Mouse (Mus musculus): ENCODE data around the gene Fmnl3. TPM values are rescaled to one million over a fixed set of nuclear protein-coding genes. Genes with fewer than 3 reads are reported as not detected.
A peak's percentile ranks its signal among the peaks of the same experiment; 100 is the strongest.

Fmnl3 gene
- polyA plus RNA-seq, 1 experiment = 8.2 TPM

DNA sequence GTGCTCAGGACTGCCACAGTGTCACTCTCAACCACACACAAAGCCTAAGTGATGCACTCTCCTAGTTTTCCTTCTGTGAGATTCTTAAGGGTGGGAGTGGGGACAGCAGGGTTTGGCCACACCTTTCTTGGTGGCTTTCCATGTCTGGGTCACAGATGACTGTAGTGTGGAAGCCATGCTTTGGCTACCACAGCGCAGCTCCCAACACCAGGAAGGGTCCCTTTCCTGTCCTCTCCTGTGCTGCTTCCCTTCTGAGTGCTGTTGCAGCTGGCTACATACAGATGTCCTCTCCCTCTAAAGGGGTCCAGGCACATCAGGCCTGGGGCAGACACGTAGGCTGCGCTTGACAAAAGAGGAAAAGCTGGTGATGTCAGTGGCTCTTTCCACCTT, 36.6 kb downstream of the Fmnl3 start:
- WGBS = 79% methylated on average over 3 of the region's 3 CpGs
- no peaks in the 10 kb centered on the region for H3K27me3 ChIP-seq (ENCODE audit: control insufficient read depth, insufficient read depth, low read length)
- H3K4me3 ChIP-seq (ENCODE audit: low read depth, low read length) = no peak overlapping the region
- H3K36me3 ChIP-seq (ENCODE audit: control insufficient read depth, insufficient read depth, low read length) = no peaks in the 10 kb centered on the region
- peak overlapping the region; percentile 78 for H3K27ac ChIP-seq (ENCODE audit: insufficient read depth, low read depth, low read length)
- TF ChIP-seq POLR2A (IDR thresholded peaks at IDR 0.05; ENCODE audit: low read depth, low read length) (no peak), CTCF (IDR thresholded peaks at IDR 0.05; ENCODE audit: extremely low read depth, insufficient read length, insufficient replicate concordance, low read depth, low read length) (no peak)
- peaks cover 30% of the 10 kb centered on the region; the same call in 1 of the 2 replicates for H3K4me1 ChIP-seq (ENCODE audit: control insufficient read depth, insufficient read depth, insufficient read length, low read length)

DNA sequence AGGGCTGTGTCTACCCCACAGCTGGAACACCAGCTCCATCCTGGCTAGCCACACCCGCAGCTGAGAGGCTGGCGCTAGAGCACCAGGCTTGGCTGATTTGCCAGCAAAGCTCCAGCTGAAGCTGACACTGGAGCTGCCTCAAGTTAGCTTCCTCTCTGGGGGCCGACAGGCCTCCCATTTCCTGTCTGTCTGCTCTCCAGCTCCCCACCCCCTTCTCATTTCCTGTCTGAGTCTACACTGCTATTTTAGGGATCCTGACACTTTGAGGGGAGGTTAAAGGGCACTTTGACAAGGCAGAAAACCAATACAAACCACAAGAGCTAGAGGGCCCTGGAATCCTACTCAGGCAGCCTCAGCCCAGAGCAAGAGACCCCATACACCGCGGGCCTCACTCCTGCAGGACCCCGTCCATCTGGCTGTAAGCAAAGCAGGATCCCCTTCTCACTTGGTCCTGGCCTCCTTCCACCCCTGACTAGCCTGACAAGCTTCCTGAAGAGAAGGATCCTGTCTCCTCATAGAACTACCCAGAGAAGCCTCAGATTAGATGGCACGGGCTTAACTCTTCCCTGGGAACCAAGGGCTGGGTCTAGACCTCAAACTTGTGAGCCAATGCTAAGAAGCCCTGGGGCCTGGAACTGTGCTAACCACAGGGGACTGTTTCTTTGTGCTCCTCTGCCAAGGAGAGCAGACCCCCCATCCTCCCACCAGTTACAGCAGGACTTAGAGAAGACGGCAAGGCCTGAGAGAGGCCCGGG, 37.2 kb downstream of the Fmnl3 start:
- WGBS = 52% methylated on average over 9 of the region's 9 CpGs
- Histone ChIP-seq H3K27me3 (ENCODE audit: control insufficient read depth, insufficient read depth, low read length) (no peaks in the 10 kb centered on the region), H3K4me3 (ENCODE audit: low read depth, low read length) (no peak overlapping the region), H3K27ac (ENCODE audit: insufficient read depth, low read depth, low read length) (peak overlapping the region; percentile 79), H3K4me1 (ENCODE audit: control insufficient read depth, insufficient read depth, insufficient read length, low read length) (peaks cover 30% of the 10 kb centered on the region; the same call in 1 of the 2 replicates), H3K36me3 (ENCODE audit: control insufficient read depth, insufficient read depth, low read length) (no peaks in the 10 kb centered on the region)
- TF ChIP-seq POLR2A (IDR thresholded peaks at IDR 0.05; ENCODE audit: low read depth, low read length) = no peak
- TF ChIP-seq CTCF (IDR thresholded peaks at IDR 0.05; ENCODE audit: extremely low read depth, insufficient read length, insufficient replicate concordance, low read depth, low read length) = no peak

DNA sequence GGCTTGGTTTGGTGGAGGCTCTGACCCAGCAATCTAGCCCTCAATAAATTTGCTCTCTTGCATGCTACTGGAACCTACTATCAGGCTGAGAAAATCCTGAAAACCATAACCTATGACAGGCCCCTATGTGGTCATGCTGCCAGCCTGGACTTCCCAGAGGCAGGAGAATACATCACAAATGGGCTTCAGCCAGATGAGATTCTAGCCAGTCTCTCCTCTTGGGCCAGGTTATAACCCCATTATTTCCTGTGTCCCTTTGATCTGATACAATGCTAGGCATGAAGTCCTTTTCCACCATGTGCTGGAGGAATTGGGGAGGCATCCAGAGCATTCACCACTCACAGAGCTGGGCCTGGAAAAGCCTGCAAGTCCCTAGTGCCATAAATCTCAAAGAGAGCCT, 38.2 kb downstream of the Fmnl3 start:
- TF ChIP-seq POLR2A (IDR thresholded peaks at IDR 0.05; ENCODE audit: low read depth, low read length) = no peak
- TF ChIP-seq CTCF (IDR thresholded peaks at IDR 0.05; ENCODE audit: extremely low read depth, insufficient read length, insufficient replicate concordance, low read depth, low read length) = no peak
- no peaks in the 10 kb centered on the region for H3K27me3 ChIP-seq (ENCODE audit: control insufficient read depth, insufficient read depth, low read length)
- no peak overlapping the region for H3K27ac ChIP-seq (ENCODE audit: insufficient read depth, low read depth, low read length)
- H3K4me3 ChIP-seq (ENCODE audit: low read depth, low read length) = no peak overlapping the region
- H3K36me3 ChIP-seq (ENCODE audit: control insufficient read depth, insufficient read depth, low read length) = no peaks in the 10 kb centered on the region
- H3K4me1 ChIP-seq (ENCODE audit: control insufficient read depth, insufficient read depth, insufficient read length, low read length) = peaks cover 30% of the 10 kb centered on the region; the same call in 1 of the 2 replicates

DNA sequence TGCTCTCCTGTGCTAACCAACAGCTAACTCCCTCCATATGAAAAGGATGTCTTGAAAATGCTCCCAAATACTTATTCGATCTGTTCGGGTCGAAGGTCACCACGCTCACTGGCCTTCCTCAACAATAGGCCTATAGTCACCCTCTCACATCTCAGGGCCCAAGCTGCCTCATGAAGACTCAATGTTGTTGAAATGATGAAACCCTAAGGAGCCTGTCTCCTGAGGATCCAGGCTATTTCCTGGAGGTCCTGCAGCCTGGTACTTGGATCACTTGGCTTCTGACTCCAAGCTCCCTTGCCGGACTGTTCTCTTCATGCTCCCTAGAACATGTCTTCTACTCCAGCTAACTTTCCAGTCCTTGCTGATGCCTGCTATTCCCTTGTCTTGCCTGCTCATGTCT, 38.9 kb downstream of the Fmnl3 start:
- WGBS = 82% methylated on average over 5 of the region's 5 CpGs
- no peak overlapping the region for H3K4me3 ChIP-seq (ENCODE audit: low read depth, low read length)
- H3K4me1 ChIP-seq (ENCODE audit: control insufficient read depth, insufficient read depth, insufficient read length, low read length) = peaks cover 30% of the 10 kb centered on the region; the same call in 1 of the 2 replicates
- TF ChIP-seq CTCF (IDR thresholded peaks at IDR 0.05; ENCODE audit: extremely low read depth, insufficient read length, insufficient replicate concordance, low read depth, low read length) (no peak), POLR2A (IDR thresholded peaks at IDR 0.05; ENCODE audit: low read depth, low read length) (no peak)
- H3K36me3 ChIP-seq (ENCODE audit: control insufficient read depth, insufficient read depth, low read length) = no peaks in the 10 kb centered on the region
- no peaks in the 10 kb centered on the region for H3K27me3 ChIP-seq (ENCODE audit: control insufficient read depth, insufficient read depth, low read length)
- H3K27ac ChIP-seq (ENCODE audit: insufficient read depth, low read depth, low read length) = no peak overlapping the region

DNA sequence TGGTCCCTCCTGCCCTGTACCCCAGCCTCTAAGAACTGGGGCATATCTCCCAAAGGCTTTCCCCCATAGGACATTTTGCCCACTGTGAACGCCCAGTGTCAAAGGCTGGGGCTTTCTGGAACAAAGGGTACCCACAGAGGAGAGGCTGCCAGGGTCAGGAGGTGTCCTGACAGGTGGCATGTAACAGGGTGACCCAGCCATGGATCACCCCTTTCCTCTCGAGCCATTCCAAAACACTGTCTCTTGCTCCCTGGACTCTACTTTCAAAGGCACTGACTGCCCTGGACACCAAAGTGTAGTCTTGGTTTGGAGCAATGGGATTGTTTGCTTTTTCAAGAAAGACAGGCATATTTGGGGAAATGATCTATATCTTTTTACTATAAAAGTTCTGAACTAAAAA, 40.0 kb downstream of the Fmnl3 start:
- Histone ChIP-seq H3K27ac (ENCODE audit: insufficient read depth, low read depth, low read length) (no peak overlapping the region), H3K4me1 (ENCODE audit: control insufficient read depth, insufficient read depth, insufficient read length, low read length) (peaks cover 30% of the 10 kb centered on the region; the same call in 1 of the 2 replicates), H3K36me3 (ENCODE audit: control insufficient read depth, insufficient read depth, low read length) (no peaks in the 10 kb centered on the region), H3K4me3 (ENCODE audit: low read depth, low read length) (no peak overlapping the region), H3K27me3 (ENCODE audit: control insufficient read depth, insufficient read depth, low read length) (no peaks in the 10 kb centered on the region)
- WGBS = 69% methylated on average over 2 of the region's 2 CpGs
- TF ChIP-seq CTCF (IDR thresholded peaks at IDR 0.05; ENCODE audit: extremely low read depth, insufficient read length, insufficient replicate concordance, low read depth, low read length) (no peak), POLR2A (IDR thresholded peaks at IDR 0.05; ENCODE audit: low read depth, low read length) (no peak)

DNA sequence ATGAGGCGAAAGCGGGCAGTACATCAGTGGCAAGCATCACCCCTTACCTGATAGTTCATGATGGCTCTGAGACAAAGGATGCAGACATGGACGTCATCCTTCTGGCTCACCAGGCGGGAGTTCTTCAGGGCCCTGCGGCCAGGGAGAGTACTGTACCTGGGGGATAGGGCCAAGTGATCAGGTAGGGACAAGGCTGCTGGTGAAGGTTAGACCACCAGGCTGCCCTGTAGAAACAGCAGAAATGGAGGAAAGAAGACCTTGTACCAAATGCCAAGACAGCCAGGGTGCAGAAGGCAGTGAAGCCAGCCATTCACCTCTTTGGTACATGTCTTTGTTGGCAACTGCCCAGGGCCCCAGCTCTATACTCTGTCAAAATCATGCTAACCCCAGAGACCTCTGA, 42.3 kb downstream of the Fmnl3 start:
- H3K27me3 ChIP-seq (ENCODE audit: control insufficient read depth, insufficient read depth, low read length) = no peaks in the 10 kb centered on the region
- H3K36me3 ChIP-seq (ENCODE audit: control insufficient read depth, insufficient read depth, low read length) = no peaks in the 10 kb centered on the region; the same call in 1 of the 2 replicates
- WGBS = 97% methylated on average over 5 of the region's 5 CpGs
- no peak overlapping the region for H3K4me3 ChIP-seq (ENCODE audit: low read depth, low read length)
- TF ChIP-seq POLR2A (IDR thresholded peaks at IDR 0.05; ENCODE audit: low read depth, low read length) (no peak), CTCF (IDR thresholded peaks at IDR 0.05; ENCODE audit: extremely low read depth, insufficient read length, insufficient replicate concordance, low read depth, low read length) (no peak)
- H3K27ac ChIP-seq (ENCODE audit: insufficient read depth, low read depth, low read length) = no peak overlapping the region
- peaks cover 19% of the 10 kb centered on the region; the same call in 1 of the 2 replicates for H3K4me1 ChIP-seq (ENCODE audit: control insufficient read depth, insufficient read depth, insufficient read length, low read length)

DNA sequence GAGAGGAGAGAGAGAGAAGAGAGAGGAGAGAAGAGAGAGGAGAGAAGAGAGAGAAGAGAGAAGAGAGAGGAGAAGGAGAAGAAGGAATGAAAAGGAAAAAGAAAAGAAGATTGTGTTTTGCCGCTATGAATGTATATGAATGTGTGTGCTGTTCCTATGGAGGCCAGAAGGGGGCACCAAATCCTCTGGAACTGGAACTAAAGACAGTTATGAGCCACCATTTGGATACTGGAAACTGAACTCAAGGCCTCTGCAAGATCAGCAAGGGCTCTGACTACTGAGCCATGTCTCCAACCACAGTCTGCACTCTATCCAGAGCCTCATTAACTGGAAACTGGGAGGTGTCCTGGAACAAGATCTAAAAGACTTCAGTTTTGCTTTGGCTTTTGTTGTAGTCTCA, 43.3 kb downstream of the Fmnl3 start:
- no peaks in the 10 kb centered on the region for H3K27me3 ChIP-seq (ENCODE audit: control insufficient read depth, insufficient read depth, low read length)
- no peak overlapping the region for H3K27ac ChIP-seq (ENCODE audit: insufficient read depth, low read depth, low read length)
- H3K4me3 ChIP-seq (ENCODE audit: low read depth, low read length) = no peak overlapping the region
- H3K4me1 ChIP-seq (ENCODE audit: control insufficient read depth, insufficient read depth, insufficient read length, low read length) = peaks cover 10% of the 10 kb centered on the region; the same call in 1 of the 2 replicates
- H3K36me3 ChIP-seq (ENCODE audit: control insufficient read depth, insufficient read depth, low read length) = no peaks in the 10 kb centered on the region; the same call in 1 of the 2 replicates
- TF ChIP-seq POLR2A (IDR thresholded peaks at IDR 0.05; ENCODE audit: low read depth, low read length) = no peak
- peak; percentile 51; the same call in 1 of the 2 replicates for TF ChIP-seq CTCF (IDR thresholded peaks at IDR 0.05; ENCODE audit: extremely low read depth, insufficient read length, insufficient replicate concordance, low read depth, low read length)
- WGBS = 80% methylated on average over 1 of the region's 1 CpGs
